Mouse (Mus musculus): ENCODE data around the gene Sik2. TPM values are rescaled to one million over a fixed set of nuclear protein-coding genes. Genes with fewer than 3 reads are reported as not detected.

The Sik2 gene
- polyA plus RNA-seq (2012; rRNA removed) = 12.5 and 19.4 TPM in 2 replicates

DNA sequence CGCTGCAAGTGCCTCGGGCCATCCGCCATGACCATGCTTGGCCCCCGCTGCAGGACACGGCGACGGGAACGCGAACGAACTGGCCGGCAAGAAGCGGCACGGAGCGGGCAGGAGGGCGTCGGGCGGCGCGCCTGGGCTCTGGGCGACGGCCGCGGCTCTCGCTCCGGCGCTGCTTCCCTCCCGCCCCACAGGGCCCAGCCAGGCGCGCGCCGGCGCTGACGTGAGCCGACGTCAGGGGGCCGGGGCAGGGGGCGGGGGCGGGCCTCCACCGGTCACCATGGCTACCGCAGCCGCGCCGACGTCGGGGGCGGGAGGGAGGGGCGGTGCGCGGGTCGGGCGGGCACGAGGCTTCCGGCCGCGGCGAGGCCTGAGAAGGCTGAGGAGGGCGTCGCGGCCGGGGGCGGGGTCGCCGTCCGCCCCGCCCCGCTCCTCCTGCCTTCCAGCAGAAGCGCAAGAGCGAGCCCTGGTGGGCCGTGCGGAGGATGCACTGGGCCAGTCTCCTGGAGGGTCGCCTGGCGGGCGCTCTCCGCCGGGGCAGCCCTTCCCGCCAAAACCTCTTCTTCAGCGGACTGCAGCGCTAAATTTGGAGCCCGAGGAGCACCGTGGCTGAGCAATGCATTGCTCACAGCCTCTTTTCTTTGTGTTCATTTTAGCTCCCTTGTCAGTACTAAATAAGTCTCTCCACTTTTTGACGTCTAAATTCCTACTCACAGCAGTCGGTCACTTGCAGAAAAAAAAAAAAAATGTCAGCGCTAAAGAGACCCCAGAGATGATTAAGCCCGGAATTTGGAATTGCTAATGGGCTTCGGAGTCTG lies at the start of gene Sik2:
TSS of gene Sik2 (minus strand) at position 233 of the 815 bp plus-strand sequence.
- Histone ChIP-seq H3K4me3 (ENCODE audit: extremely low read depth, insufficient read depth, insufficient read length) (peak within 1 kb of the TSS; percentile 97), H3K27ac (ENCODE audit: insufficient read depth, low read length) (peak within 1 kb of the TSS; percentile 96), H3K27me3 (ENCODE audit: control insufficient read depth, insufficient read depth, low read length) (no peaks in the 10 kb centered on the region), H3K36me3 (ENCODE audit: control insufficient read depth, insufficient read depth, low read length) (no peaks in the 10 kb centered on the region), H3K4me1 (ENCODE audit: control insufficient read depth, insufficient read depth, insufficient read length) (no peaks in the 10 kb centered on the region; the same call in 1 of the 2 replicates)
- peak; percentile 72 for TF ChIP-seq POLR2A (IDR thresholded peaks at IDR 0.05; ENCODE audit: low read depth, low read length)
- peak; percentile 95 for TF ChIP-seq CTCF (IDR thresholded peaks at IDR 0.05; ENCODE audit: extremely low read depth, insufficient read depth, insufficient read length, insufficient replicate concordance)
- WGBS = 1% methylated on average over 76 of the region's 85 CpGs
- DNase-seq (ENCODE audit: low read depth in 1 of 2, low spot score in 2 of 2) = peak; percentile 84 to 90

GRCm38 (mm10) chr9:51056360-51057324 lies 47.8 kb upstream of the Sik2 start:
- no peak for DNase-seq (ENCODE audit: low read depth in 1 of 2, low spot score in 2 of 2)
- Histone ChIP-seq H3K27ac (ENCODE audit: insufficient read depth, low read length) (no peak overlapping the region), H3K4me1 (ENCODE audit: control insufficient read depth, insufficient read depth, insufficient read length) (no peaks in the 10 kb centered on the region), H3K27me3 (ENCODE audit: control insufficient read depth, insufficient read depth, low read length) (no peaks in the 10 kb centered on the region), H3K4me3 (ENCODE audit: extremely low read depth, insufficient read depth, insufficient read length) (no peak overlapping the region), H3K36me3 (ENCODE audit: control insufficient read depth, insufficient read depth, low read length) (no peaks in the 10 kb centered on the region)
- TF ChIP-seq POLR2A (IDR thresholded peaks at IDR 0.05; ENCODE audit: low read depth, low read length) (no peak), CTCF (IDR thresholded peaks at IDR 0.05; ENCODE audit: extremely low read depth, insufficient read depth, insufficient read length, insufficient replicate concordance) (no peak)
- 78% methylated on average over 3 of the region's 3 CpGs for WGBS

- Histone ChIP-seq H3K4me1 (ENCODE audit: control insufficient read depth, insufficient read depth, insufficient read length) (no peaks in the 10 kb centered on the region), H3K27ac (ENCODE audit: insufficient read depth, low read length) (no peak overlapping the region), H3K36me3 (ENCODE audit: control insufficient read depth, insufficient read depth, low read length) (no peaks in the 10 kb centered on the region), H3K27me3 (ENCODE audit: control insufficient read depth, insufficient read depth, low read length) (no peaks in the 10 kb centered on the region), H3K4me3 (ENCODE audit: extremely low read depth, insufficient read depth, insufficient read length) (no peak overlapping the region)
- no peak for TF ChIP-seq POLR2A (IDR thresholded peaks at IDR 0.05; ENCODE audit: low read depth, low read length)
- no peak for TF ChIP-seq CTCF (IDR thresholded peaks at IDR 0.05; ENCODE audit: extremely low read depth, insufficient read depth, insufficient read length, insufficient replicate concordance)
- WGBS = 36% methylated on average over 3 of the region's 3 CpGs
- peak in 1 of 2 experiments; percentile 26 for DNase-seq (ENCODE audit: low read depth in 1 of 2, low spot score in 2 of 2)
Observed at GRCm38 (mm10) chr9:51052180-51052579, 43.3 kb upstream of the Sik2 start.

GRCm38 (mm10) chr9:51042136-51042535 lies 33.3 kb upstream of the Sik2 start:
- TF ChIP-seq POLR2A (IDR thresholded peaks at IDR 0.05; ENCODE audit: low read depth, low read length) = no peak
- Histone ChIP-seq H3K27me3 (ENCODE audit: control insufficient read depth, insufficient read depth, low read length) (no peaks in the 10 kb centered on the region), H3K36me3 (ENCODE audit: control insufficient read depth, insufficient read depth, low read length) (no peaks in the 10 kb centered on the region), H3K4me1 (ENCODE audit: control insufficient read depth, insufficient read depth, insufficient read length) (no peaks in the 10 kb centered on the region), H3K4me3 (ENCODE audit: extremely low read depth, insufficient read depth, insufficient read length) (no peak overlapping the region), H3K27ac (ENCODE audit: insufficient read depth, low read length) (no peak overlapping the region)
- 90% methylated on average over 6 of the region's 6 CpGs for WGBS
- DNase-seq (ENCODE audit: low read depth in 1 of 2, low spot score in 2 of 2) = no peak

- no peak overlapping the region for H3K27ac ChIP-seq (ENCODE audit: insufficient read depth, low read length)
- no peaks in the 10 kb centered on the region for H3K4me1 ChIP-seq (ENCODE audit: control insufficient read depth, insufficient read depth, insufficient read length)
- H3K36me3 ChIP-seq (ENCODE audit: control insufficient read depth, insufficient read depth, low read length) = no peaks in the 10 kb centered on the region
- no peak overlapping the region for H3K4me3 ChIP-seq (ENCODE audit: extremely low read depth, insufficient read depth, insufficient read length)
- 94% methylated on average over 7 of the region's 7 CpGs for WGBS
- TF ChIP-seq CTCF (IDR thresholded peaks at IDR 0.05; ENCODE audit: extremely low read depth, insufficient read depth, insufficient read length, insufficient replicate concordance) (no peak), POLR2A (IDR thresholded peaks at IDR 0.05; ENCODE audit: low read depth, low read length) (no peak)
- DNase-seq (ENCODE audit: low read depth in 1 of 2, low spot score in 2 of 2) = no peak
- H3K27me3 ChIP-seq (ENCODE audit: control insufficient read depth, insufficient read depth, low read length) = no peaks in the 10 kb centered on the region
Observed at GRCm38 (mm10) chr9:51041491-51041980, 32.7 kb upstream of the Sik2 start.

DNA sequence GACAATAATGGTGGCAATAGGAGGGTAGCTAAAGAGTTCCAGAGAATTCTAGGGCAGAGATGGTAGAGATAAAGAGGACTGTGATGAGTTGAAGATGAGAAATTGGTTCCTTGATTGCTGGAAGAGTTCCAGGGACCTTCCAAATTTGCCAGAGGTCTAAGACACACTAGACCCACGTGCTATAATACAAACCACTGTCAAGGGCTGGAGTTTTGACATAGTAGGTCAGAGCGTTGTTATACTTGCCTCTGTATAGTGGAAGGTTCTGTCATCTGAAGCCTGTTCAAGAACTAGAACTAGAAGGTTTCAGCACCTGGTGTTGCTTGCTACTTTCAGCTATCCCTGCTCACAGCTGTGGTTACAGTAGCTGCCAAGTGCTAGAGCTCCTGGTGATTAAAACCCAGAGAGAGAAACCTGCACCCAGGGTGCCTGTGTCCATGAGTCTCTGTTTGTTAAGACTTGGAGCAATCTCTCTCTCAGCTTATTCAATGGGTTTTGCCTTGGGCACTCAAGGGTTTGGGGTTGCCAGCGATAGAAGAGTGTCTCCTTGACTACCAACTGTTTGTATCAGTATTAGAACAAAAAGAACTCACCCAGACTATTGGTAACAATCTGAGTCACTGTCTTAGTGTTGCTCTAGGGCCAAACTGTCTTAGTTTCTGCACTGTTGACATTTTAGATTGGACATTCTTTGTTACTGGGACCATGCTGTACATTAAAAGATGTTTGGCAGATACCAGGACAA lies 24.1 kb upstream of the Sik2 start:
- no peak for DNase-seq (ENCODE audit: low read depth in 1 of 2, low spot score in 2 of 2)
- H3K4me3 ChIP-seq (ENCODE audit: extremely low read depth, insufficient read depth, insufficient read length) = no peak overlapping the region
- WGBS = 69% methylated on average over 3 of the region's 3 CpGs
- H3K27ac ChIP-seq (ENCODE audit: insufficient read depth, low read length) = no peak overlapping the region
- H3K36me3 ChIP-seq (ENCODE audit: control insufficient read depth, insufficient read depth, low read length) = no peaks in the 10 kb centered on the region
- peaks cover 7% of the 10 kb centered on the region; the same call in 1 of the 2 replicates for H3K4me1 ChIP-seq (ENCODE audit: control insufficient read depth, insufficient read depth, insufficient read length)
- no peaks in the 10 kb centered on the region for H3K27me3 ChIP-seq (ENCODE audit: control insufficient read depth, insufficient read depth, low read length)
- TF ChIP-seq POLR2A (IDR thresholded peaks at IDR 0.05; ENCODE audit: low read depth, low read length) (no peak), CTCF (IDR thresholded peaks at IDR 0.05; ENCODE audit: extremely low read depth, insufficient read depth, insufficient read length, insufficient replicate concordance) (no peak)

Data from spleen, adult 2 months (tissue).